Mouse (Mus musculus) kidney, adult 2 months (tissue): ENCODE results near the gene Spice1. TPM values are rescaled to one million over a fixed set of nuclear protein-coding genes. Genes with fewer than 3 reads are reported as not detected.

ENCODE experiments used
- DNase-seq: peaks from one replicate; pipeline ENCODE4 v3.0.0; 2021
- H3K27ac ChIP-seq: fragments of 200-500 bp; 2 replicates; pipeline ENCODE4 v1.5.1; 2012; ENCODE audit warnings: low read depth, low read length, control low read depth, inconsistent platforms; ENCODE audit not compliant: insufficient read depth
- H3K27me3 ChIP-seq: fragments of 200-500 bp; replicated peaks from 2 replicates; pipeline ENCODE4 v1.6.1; 2012; ENCODE audit warnings: mild to moderate bottlenecking, moderate library complexity, low read length, inconsistent platforms; ENCODE audit not compliant: control insufficient read depth, insufficient read depth
- H3K36me3 ChIP-seq: fragments of 200-500 bp; 2 replicates; pipeline ENCODE4 v1.6.1; 2012; ENCODE audit warnings: mild to moderate bottlenecking, moderate library complexity, low read length, inconsistent platforms; ENCODE audit not compliant: control insufficient read depth, insufficient read depth
- H3K4me1 ChIP-seq: fragments of 200-500 bp; 2 replicates; pipeline ENCODE4 v1.6.1; 2011; ENCODE audit warnings: low read length; ENCODE audit not compliant: control insufficient read depth, insufficient read depth
- H3K4me3 ChIP-seq: fragments of 200-500 bp; 2 replicates; pipeline ENCODE4 v1.5.1; 2011; ENCODE audit warnings: mild to moderate bottlenecking, low read depth, low read length, control low read depth; ENCODE audit not compliant: insufficient read depth
- CTCF ChIP-seq: fragments of 200-500 bp; conservative IDR thresholded peaks from 2 replicates; pipeline ENCODE4 v1.5.1; 2011; ENCODE audit warnings: low read depth, mild to moderate bottlenecking, control low read depth, low read length, moderate library complexity, mixed read lengths; ENCODE audit not compliant: insufficient read depth, insufficient read length
- POLR2A ChIP-seq: fragments of 200-500 bp; IDR thresholded peaks from one replicate; pipeline ENCODE4 v1.6.1; 2011; ENCODE audit warnings: low read depth, low read length, control low read depth
- WGBS: fragments of 180-500 bp; shearing (Covaris S2); methylation state at CpG from one replicate; pipeline ENCODE4 v1.1.7; 2018; 5-methylcytosine and 5-hydroxymethylcytosine counted together
- polyA plus RNA-seq: library from polyadenylated mRNA; depleted of rRNA; stranded (reverse); fragments of >200 nt; gene quantifications from 2 replicates; pipeline ENCODE4 v1.2.3, GENCODE M21; 2012; rRNA removed

Gene Spice1
- 5.4 and 6.9 TPM in 2 replicates for polyA plus RNA-seq

DNA sequence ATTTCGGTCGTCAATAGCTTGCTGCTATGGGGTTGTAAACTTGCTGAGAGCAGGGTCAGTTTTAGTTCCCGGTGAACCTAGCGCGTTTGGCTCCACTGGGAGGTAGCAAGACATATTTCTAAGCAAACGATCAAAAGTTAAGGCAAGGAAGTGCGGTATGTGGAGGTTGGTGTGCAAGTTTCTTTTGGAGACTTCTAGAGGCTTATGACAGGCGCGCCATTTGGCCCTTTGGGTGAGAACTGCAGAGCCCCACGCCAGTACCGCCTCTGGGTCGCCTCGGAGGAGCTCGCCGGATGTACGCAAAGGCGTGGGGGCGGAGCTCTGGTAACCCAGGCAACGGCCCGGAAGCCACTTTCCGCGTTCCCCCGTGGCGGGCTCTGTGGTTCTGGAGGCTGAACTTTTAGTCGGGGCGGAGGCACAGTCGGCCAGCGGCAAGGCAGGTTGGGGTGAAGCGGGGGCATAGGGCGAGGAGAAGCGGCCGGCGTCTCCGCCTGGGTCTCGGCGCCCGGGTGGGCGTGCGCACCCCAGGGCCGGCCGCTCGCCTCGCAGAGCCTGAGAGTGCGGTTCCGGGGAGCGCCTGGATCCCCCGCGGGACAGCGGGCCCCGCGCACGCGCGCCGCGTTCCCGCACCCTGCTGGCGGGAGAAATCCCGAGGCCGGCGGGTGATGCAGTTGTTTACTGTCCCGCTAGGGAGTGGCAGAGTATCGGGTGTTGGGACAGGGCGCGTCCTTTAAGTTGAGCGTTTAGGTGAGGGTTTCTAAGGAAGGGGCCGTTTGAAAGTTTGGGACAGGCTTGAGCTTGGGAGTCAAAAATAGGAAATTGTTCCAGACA is at the start of gene Spice1:
Gene Spice1 (plus strand): TSS at position 51 of the 831 bp plus-strand sequence.
- Histone ChIP-seq H3K27ac (peak within 1 kb of the TSS; percentile 81), H3K4me3 (peak within 1 kb of the TSS; percentile 82), H3K36me3 (no peaks in the 10 kb centered on the region), H3K4me1 (no peaks in the 10 kb centered on the region), H3K27me3 (no peaks in the 10 kb centered on the region)
- peak; percentile 97 for DNase-seq
- under 1% methylated on average over 67 of the region's 67 CpGs for WGBS
- TF ChIP-seq POLR2A (peak; percentile 23), CTCF (peak; percentile 49)

GRCm38 (mm10) chr16:44299438-44300093 is 47.4 kb upstream of the Spice1 start:
- no peaks in the 10 kb centered on the region for H3K27me3 ChIP-seq

DNA sequence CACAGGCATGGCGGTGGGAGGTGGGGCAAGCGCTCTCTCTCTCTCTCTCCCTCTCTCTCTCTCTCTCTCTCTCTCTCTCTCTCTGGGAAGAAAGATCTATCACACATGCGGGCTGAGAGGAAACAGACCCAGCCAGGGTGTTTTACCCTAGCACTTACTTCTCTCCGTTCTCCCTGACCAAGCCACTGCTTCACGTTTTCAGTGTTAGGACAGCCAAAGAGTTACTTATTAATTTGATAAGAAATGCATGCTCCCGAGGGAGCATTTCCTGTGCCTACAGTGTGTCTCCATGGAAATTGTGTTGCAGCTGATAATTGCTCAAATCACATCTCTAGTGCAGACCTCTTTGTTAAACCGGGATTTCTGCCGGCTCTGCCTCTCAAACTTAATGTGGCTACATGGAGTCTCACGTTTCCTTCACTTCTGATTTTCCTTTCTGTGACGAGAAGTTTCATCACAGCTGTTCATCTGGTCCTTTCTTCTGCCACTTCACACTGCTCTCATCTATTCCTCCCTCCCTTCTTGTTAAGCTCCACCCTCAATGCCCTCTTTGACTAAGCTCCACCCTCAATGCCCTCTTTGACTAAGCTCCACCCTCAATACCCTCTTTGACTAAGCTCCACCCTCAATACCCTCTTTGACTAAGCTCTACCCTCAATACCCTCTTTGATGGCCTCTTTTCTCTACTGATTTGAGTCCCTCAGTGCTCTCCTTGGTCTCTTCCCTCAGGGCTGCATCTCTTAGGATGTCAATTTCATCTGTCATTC is 44.6 kb upstream of the Spice1 start:
- Histone ChIP-seq H3K36me3 (no peaks in the 10 kb centered on the region), H3K4me1 (0 out of 2 replicates have a peak, but pooled peaks cover 2% of the 10 kb centered on the region), H3K27me3 (no peaks in the 10 kb centered on the region), H3K4me3 (no peak overlapping the region), H3K27ac (no peak overlapping the region)
- no peak for DNase-seq
- 39% methylated on average over 10 of the region's 10 CpGs for WGBS
- TF ChIP-seq POLR2A: no peak
- no peak for TF ChIP-seq CTCF

More at GRCm38 (mm10) chr16:44299438-44300093, 47.4 kb upstream of the Spice1 start:
- no peak overlapping the region for H3K27ac ChIP-seq
- no peak for DNase-seq
- 84% methylated on average over 20 of the region's 20 CpGs for WGBS
- no peaks in the 10 kb centered on the region for H3K36me3 ChIP-seq
- no peaks in the 10 kb centered on the region for H3K4me1 ChIP-seq
- no peak overlapping the region for H3K4me3 ChIP-seq
- TF ChIP-seq CTCF (peak; percentile 54), POLR2A (no peak)

GRCm38 (mm10) chr16:44303822-44304221 is 43.1 kb upstream of the Spice1 start:
- no peak for DNase-seq
- H3K36me3 ChIP-seq: no peaks in the 10 kb centered on the region
- H3K27ac ChIP-seq: no peak overlapping the region
- 0 out of 2 replicates have a peak, but pooled peaks cover 2% of the 10 kb centered on the region for H3K4me1 ChIP-seq
- H3K27me3 ChIP-seq: no peaks in the 10 kb centered on the region
- no peak for TF ChIP-seq CTCF
- TF ChIP-seq POLR2A: no peak
- no peak overlapping the region for H3K4me3 ChIP-seq
- whole genome bisulfite sequencing: 83% methylated on average over 2 of the region's 2 CpGs

- no peak for TF ChIP-seq CTCF
- no peak for TF ChIP-seq POLR2A
- H3K36me3 ChIP-seq: no peaks in the 10 kb centered on the region
- no peak overlapping the region for H3K27ac ChIP-seq
- 42% methylated on average over 3 of the region's 3 CpGs for WGBS
- DNase-seq: peak; percentile 61
- no peaks in the 10 kb centered on the region for H3K27me3 ChIP-seq
- 0 out of 2 replicates have a peak, but pooled peaks cover 2% of the 10 kb centered on the region for H3K4me1 ChIP-seq
- no peak overlapping the region for H3K4me3 ChIP-seq
These were observed 41.3 kb upstream of the Spice1 start for GRCm38 (mm10) chr16:44305606-44306005.

DNA sequence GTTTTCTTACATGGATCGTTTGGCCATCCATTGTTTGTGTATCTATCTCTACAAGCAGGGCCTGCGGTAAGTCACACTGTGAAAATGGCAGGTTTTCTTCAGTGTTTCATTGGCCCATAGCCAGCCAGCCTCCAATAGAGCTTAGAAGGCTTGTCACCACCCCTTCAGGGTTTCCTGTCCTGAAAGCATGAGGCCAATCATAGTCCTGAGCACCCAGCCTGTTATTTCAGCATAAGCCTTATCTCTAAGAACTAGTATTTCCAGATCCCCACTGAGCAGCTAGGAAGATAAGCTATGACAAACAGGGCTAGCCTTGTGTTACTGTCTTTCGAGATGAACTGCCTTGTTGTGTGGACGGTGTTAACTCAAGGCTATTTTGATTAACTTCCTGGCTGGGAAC is 33.5 kb upstream of the Spice1 start:
- no peak for TF ChIP-seq CTCF
- TF ChIP-seq POLR2A: no peak
- H3K4me3 ChIP-seq: no peak overlapping the region
- 61% methylated on average over 4 of the region's 4 CpGs for WGBS
- no peaks in the 10 kb centered on the region for H3K27me3 ChIP-seq
- DNase-seq: peak; percentile 25
- no peaks in the 10 kb centered on the region for H3K36me3 ChIP-seq
- H3K27ac ChIP-seq: no peak overlapping the region
- no peaks in the 10 kb centered on the region for H3K4me1 ChIP-seq
